Mouse (Mus musculus) G1E (cell line): ENCODE data around the gene Nme7. TPM values are rescaled to one million over a fixed set of nuclear protein-coding genes. Genes with fewer than 3 reads are reported as not detected.

Source experiments
- ATAC-seq: 2 replicates; pipeline ENCODE4 v1.8.0; 2016; ENCODE audit warnings: mild to moderate bottlenecking; ENCODE audit not compliant: insufficient number of reproducible peaks, poor library complexity, low FRiP score, severe bottlenecking; ENCODE audit errors: extremely low read depth
- DNase-seq: peaks from one replicate; pipeline ENCODE4 v3.0.0; 2012; ENCODE audit warnings: low spot score
- H3K27me3 ChIP-seq: 2 replicates; pipeline ENCODE4 v1.6.1; 2012; ENCODE audit warnings: mild to moderate bottlenecking, low read length, inconsistent platforms; ENCODE audit not compliant: insufficient read depth
- H3K36me3 ChIP-seq: replicated peaks from 2 replicates; pipeline ENCODE3; 2012; ENCODE audit warnings: mild to moderate bottlenecking, inconsistent platforms
- H3K4me1 ChIP-seq: 2 replicates; pipeline ENCODE4 v1.6.1; 2012; ENCODE audit warnings: low read depth, low read length, inconsistent platforms, mixed read lengths; ENCODE audit not compliant: insufficient read depth
- H3K4me3 ChIP-seq: 2 replicates; pipeline ENCODE4 v1.5.1; 2012; ENCODE audit warnings: low read depth, mild to moderate bottlenecking, inconsistent platforms, low read length, moderate library complexity, mixed read lengths
- H3K9me3 ChIP-seq: replicated peaks from 2 replicates; pipeline ENCODE4 v1.6.1; 2012; ENCODE audit warnings: inconsistent platforms
- CTCF ChIP-seq: IDR thresholded peaks from 2 replicates; pipeline ENCODE4 v1.5.1; 2012; ENCODE audit warnings: low read depth, low read length, inconsistent platforms, mixed read lengths
- GATA1 ChIP-seq: IDR thresholded peaks from 2 replicates; pipeline ENCODE4 v1.6.1; 2012; ENCODE audit warnings: borderline replicate concordance, low read length, inconsistent platforms, mixed read lengths
- GATA2 ChIP-seq: IDR thresholded peaks from 2 replicates; pipeline ENCODE4 v1.6.1; 2012; ENCODE audit warnings: low read depth, low read length, inconsistent platforms, borderline replicate concordance
- POLR2AphosphoS5 ChIP-seq: IDR thresholded peaks from 2 replicates; pipeline ENCODE4 v1.6.1; 2012; ENCODE audit warnings: low read depth, low read length, inconsistent platforms; ENCODE audit not compliant: insufficient replicate concordance
- TAL1 ChIP-seq: conservative IDR thresholded peaks from 2 replicates; pipeline ENCODE4 v1.6.1; 2012; ENCODE audit warnings: low read depth, low read length, inconsistent platforms, mixed read lengths
- polyA plus RNA-seq: library from polyadenylated mRNA; stranded (reverse); fragments of >175 nt; gene quantifications from 2 replicates; pipeline ENCODE4 v1.2.3, GENCODE M21; 2012
- total RNA-seq, 2 experiments: library from RNA; stranded (forward) in 1 of 2; stranded (reverse) in 1 of 2; fragments of 200-1000 nt in 1 of 2; fragments of >200 nt in 1 of 2; fragmentation: Nextera tagmentation in 1 of 2; gene quantifications; 2 replicates each; pipeline ENCODE4 v1.2.3; 2014 to 2017

Nme7 gene
- total and polyA plus RNA-seq, 3 experiments, result 2.1 to 80.5 (median 20.4) TPM

GRCm38 (mm10) chr1:164417604-164418003 is 113.7 kb downstream of the Nme7 start:
- no peak for ATAC-seq
- Histone ChIP-seq H3K27me3 (no peaks in the 10 kb centered on the region), H3K4me3 (no peak overlapping the region), H3K9me3 (no peaks in the 10 kb centered on the region), H3K36me3 (peaks cover 10% of the 10 kb centered on the region), H3K4me1 (peaks cover 3% of the 10 kb centered on the region; the same call in 1 of the 2 replicates)
- TF ChIP-seq TAL1 (no peak), POLR2AphosphoS5 (no peak), CTCF (no peak), GATA2 (no peak), GATA1 (no peak)
- DNase-seq, result no peak

- H3K27me3 ChIP-seq, result no peaks in the 10 kb centered on the region
- no peak for ATAC-seq
- DNase-seq, result no peak
- peaks cover 8% of the 10 kb centered on the region for H3K36me3 ChIP-seq
- H3K4me1 ChIP-seq, result peaks cover 3% of the 10 kb centered on the region; the same call in 1 of the 2 replicates
- H3K4me3 ChIP-seq, result no peak overlapping the region
- TF ChIP-seq CTCF (no peak), GATA1 (no peak), TAL1 (no peak), GATA2 (no peak), POLR2AphosphoS5 (no peak)
- no peaks in the 10 kb centered on the region for H3K9me3 ChIP-seq
Measured at GRCm38 (mm10) chr1:164418320-164418719, 114.4 kb downstream of the Nme7 start.

GRCm38 (mm10) chr1:164419401-164419800 is 115.5 kb downstream of the Nme7 start:
- H3K27me3 ChIP-seq, result no peaks in the 10 kb centered on the region
- no peak for ATAC-seq
- TF ChIP-seq TAL1, result no peak
- H3K4me3 ChIP-seq, result no peak overlapping the region
- DNase-seq, result no peak
- no peaks in the 10 kb centered on the region for H3K9me3 ChIP-seq
- H3K36me3 ChIP-seq, result peaks cover 3% of the 10 kb centered on the region
- H3K4me1 ChIP-seq, result no peaks in the 10 kb centered on the region

GRCm38 (mm10) chr1:164420623-164421354 is 116.9 kb downstream of the Nme7 start:
- no peak for ATAC-seq
- Histone ChIP-seq H3K27me3 (no peaks in the 10 kb centered on the region), H3K9me3 (no peaks in the 10 kb centered on the region), H3K36me3 (peaks cover 3% of the 10 kb centered on the region), H3K4me1 (no peaks in the 10 kb centered on the region), H3K4me3 (no peak overlapping the region)
- TF ChIP-seq POLR2AphosphoS5 (no peak), GATA1 (no peak), TAL1 (no peak), GATA2 (no peak), CTCF (no peak)
- no peak for DNase-seq

GRCm38 (mm10) chr1:164426227-164426626 is 122.3 kb downstream of the Nme7 start:
- no peak for ATAC-seq
- Histone ChIP-seq H3K36me3 (peaks cover 5% of the 10 kb centered on the region), H3K4me3 (no peak overlapping the region), H3K4me1 (no peaks in the 10 kb centered on the region), H3K27me3 (no peaks in the 10 kb centered on the region), H3K9me3 (no peaks in the 10 kb centered on the region)
- no peak for DNase-seq
- no peak for TF ChIP-seq CTCF
- TF ChIP-seq GATA1, result no peak
- TF ChIP-seq TAL1, result no peak
- TF ChIP-seq GATA2, result no peak
- TF ChIP-seq POLR2AphosphoS5, result no peak

- H3K27me3 ChIP-seq, result no peaks in the 10 kb centered on the region
- no peaks in the 10 kb centered on the region for H3K4me1 ChIP-seq
- no peak for ATAC-seq
- H3K36me3 ChIP-seq, result peaks cover 5% of the 10 kb centered on the region
- no peaks in the 10 kb centered on the region for H3K9me3 ChIP-seq
- TF ChIP-seq CTCF (no peak), TAL1 (no peak), GATA1 (no peak), POLR2AphosphoS5 (no peak), GATA2 (no peak)
- H3K4me3 ChIP-seq, result no peak overlapping the region
- DNase-seq, result no peak
Measured at GRCm38 (mm10) chr1:164427777-164428176, 123.9 kb downstream of the Nme7 start.

- H3K36me3 ChIP-seq, result peaks cover 5% of the 10 kb centered on the region
- no peaks in the 10 kb centered on the region for H3K27me3 ChIP-seq
- H3K9me3 ChIP-seq, result no peaks in the 10 kb centered on the region
- DNase-seq (no peak), ATAC-seq (no peak)
- no peak overlapping the region for H3K4me3 ChIP-seq
- TF ChIP-seq CTCF (no peak), GATA2 (no peak), GATA1 (no peak), POLR2AphosphoS5 (no peak), TAL1 (no peak)
- H3K4me1 ChIP-seq, result no peaks in the 10 kb centered on the region
Measured at GRCm38 (mm10) chr1:164428644-164429043, 124.7 kb downstream of the Nme7 start.
